Mouse (Mus musculus) forelimb bud, embryonic 11.5 days (tissue): ENCODE measurements around the gene Enpp6.

Source experiments
- DNase-seq: peaks from one replicate; pipeline ENCODE4 v3.0.0-alpha.2; 2012; ENCODE audit warnings: low read depth, low spot score

The Enpp6 gene

GRCm38 (mm10) chr8:47061105-47061720, 74.5 kb downstream of the Enpp6 start:
- peak; percentile 77 for DNase-seq

- no peak for DNase-seq
These were observed 80.4 kb downstream of the Enpp6 start for GRCm38 (mm10) chr8:47067121-47067520.

GRCm38 (mm10) chr8:47069634-47070033, 82.9 kb downstream of the Enpp6 start:
- no peak for DNase-seq

- no peak for DNase-seq
These were observed 85.3 kb downstream of the Enpp6 start for GRCm38 (mm10) chr8:47072001-47072400.

DNA sequence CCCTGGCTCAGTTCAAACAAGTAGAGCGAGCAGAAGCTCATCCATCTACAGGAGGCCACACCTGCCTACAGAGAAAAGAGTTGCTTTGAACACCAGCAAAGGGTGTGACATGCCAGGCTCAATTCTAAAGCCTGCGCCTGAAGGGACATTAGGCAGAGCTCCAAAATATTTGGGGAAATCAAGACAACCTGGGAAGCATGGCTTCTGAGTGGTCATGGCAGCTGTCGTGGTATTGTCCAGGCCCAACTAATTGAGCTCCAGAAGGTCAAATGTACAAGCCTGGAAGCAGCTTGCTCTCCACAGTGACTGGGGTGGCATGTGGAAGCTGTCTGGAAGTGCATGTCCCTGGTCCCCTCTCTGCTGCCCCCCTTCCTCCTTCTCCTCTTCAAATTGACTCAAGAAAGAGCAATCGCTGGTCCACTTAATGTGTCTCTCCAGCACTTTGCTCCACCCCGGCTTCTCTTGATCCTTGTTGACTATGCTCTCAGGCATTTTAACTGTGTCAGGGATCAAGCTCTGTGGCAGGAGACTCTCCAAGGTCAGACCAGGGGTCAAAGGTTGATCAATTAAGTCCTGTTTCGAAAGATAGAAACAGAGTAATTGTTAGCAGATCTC, 89.4 kb downstream of the Enpp6 start:
- DNase-seq, result no peak

GRCm38 (mm10) chr8:47080037-47080436, 93.3 kb downstream of the Enpp6 start:
- DNase-seq, result peak; percentile 68

- DNase-seq, result no peak
These were observed 95.7 kb downstream of the Enpp6 start for GRCm38 (mm10) chr8:47082201-47083027.

DNA sequence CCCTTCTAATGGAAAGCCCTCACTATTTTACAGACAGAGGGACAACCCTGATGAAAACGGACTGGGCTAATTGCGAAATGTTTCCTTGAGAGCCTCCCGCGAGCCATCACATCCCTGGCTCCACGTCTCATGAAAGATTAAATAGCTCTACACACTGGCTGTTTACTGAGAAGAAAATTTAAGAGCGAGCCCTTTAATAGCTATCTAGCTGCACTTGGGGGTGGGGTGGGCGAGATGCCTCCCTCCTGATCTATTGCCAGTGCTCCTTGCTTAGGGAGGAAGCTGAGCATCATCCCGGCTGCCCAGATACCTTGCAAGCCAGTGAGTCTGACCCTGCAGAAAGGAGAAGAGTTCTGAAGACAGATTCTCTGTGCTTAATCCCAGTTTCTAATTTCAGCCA, 103.3 kb downstream of the Enpp6 start:
- DNase-seq, result no peak

- peak; percentile 30 for DNase-seq
These were observed 118.9 kb downstream of the Enpp6 start for GRCm38 (mm10) chr8:47105617-47106016.

GRCm38 (mm10) chr8:47114133-47114796, 127.6 kb downstream of the Enpp6 start:
- no peak for DNase-seq

GRCm38 (mm10) chr8:47117336-47117735, 130.6 kb downstream of the Enpp6 start:
- DNase-seq, result peak; percentile 23

- DNase-seq, result no peak
These were observed 133.2 kb downstream of the Enpp6 start for GRCm38 (mm10) chr8:47119895-47120294.

DNA sequence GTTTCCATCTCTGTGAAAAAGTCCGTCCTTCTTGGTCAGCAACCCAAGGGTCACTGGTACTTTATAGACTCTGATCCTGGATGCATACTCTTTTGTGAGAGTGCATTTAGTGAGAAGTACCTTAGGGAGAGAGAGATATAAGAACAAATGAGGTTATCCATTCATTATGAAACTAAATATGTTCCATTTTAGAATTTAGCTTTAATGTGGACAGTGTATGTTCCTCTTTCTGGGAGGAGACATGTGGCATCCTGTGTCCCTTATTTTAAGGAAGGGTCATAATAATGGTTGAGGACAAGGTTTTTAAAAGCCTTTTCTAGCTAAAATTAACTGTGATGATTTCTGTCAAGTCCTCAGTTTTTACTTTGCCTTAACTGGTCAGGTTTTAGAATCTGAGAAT, 142.2 kb downstream of the Enpp6 start:
- no peak for DNase-seq

- no peak for DNase-seq
These were observed 146.7 kb downstream of the Enpp6 start for GRCm38 (mm10) chr8:47133381-47133780.

GRCm38 (mm10) chr8:47134736-47135135, 148.0 kb downstream of the Enpp6 start:
- peak; percentile 14 for DNase-seq

DNA sequence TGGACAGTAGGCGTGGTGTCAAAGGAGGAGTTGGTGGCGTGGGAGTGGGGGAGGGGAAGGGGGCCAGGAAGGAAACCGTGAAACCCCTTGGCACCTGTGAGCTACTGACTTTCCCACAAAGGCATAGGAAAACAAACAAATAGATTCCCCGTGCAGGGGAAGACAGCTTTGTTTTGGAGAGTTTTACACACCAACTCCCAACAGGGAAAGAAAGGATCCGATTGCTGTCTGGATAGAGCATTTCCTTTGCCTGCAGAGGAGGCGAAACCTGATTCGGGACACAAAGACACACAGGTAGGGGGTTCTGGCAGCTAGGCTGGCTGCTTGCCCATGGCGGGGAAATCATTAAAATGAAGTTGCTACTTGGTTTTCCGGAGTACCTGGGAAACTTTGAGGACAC, 148.9 kb downstream of the Enpp6 start:
- DNase-seq, result peak; percentile 12

DNA sequence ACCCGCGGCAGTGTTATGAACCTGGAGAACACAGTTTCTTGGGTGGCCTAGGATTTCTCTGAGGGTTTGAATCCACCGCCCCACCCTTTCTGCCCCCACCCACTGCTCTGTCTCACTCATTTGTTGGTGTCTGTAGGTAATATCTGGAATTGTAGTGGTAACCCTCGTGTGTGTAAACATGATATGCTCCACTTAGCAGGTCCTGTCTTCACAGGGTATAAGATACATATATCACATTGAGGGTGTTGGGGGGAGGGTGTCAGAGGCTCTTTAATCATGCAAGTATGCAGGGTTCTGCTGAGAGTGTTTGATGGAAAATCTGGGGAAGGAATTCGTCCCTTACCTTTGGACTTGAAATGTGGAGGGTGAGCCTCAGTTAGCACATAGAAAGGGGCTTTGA, 149.4 kb downstream of the Enpp6 start:
- no peak for DNase-seq

DNA sequence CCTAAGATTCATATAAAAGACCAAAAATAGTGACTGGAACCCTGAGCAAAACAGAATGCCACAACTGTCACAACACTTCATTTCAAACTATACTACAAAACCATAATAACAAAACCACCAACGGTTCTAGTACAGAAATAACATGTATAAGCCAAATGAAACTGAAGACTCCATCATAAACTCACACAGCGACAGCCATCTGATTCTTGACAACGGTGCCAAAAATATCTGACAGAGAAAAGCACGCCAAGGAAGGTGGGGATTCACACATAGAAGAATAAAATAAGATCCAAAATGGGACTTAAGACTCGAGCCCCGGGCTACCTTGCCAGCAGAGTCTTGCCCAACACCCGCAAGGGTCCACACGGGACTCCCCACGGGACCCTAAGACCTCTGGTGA, 158.6 kb downstream of the Enpp6 start:
- no peak for DNase-seq
